Mouse (Mus musculus) embryo, embryonic 10.5 days (tissue): ENCODE results near the gene Trpv2.

ENCODE experiments used
- DNase-seq: peaks from one replicate; pipeline ENCODE4 v3.0.0-alpha.2; 2015; ENCODE audit warnings: low spot score

Gene Trpv2

DNA sequence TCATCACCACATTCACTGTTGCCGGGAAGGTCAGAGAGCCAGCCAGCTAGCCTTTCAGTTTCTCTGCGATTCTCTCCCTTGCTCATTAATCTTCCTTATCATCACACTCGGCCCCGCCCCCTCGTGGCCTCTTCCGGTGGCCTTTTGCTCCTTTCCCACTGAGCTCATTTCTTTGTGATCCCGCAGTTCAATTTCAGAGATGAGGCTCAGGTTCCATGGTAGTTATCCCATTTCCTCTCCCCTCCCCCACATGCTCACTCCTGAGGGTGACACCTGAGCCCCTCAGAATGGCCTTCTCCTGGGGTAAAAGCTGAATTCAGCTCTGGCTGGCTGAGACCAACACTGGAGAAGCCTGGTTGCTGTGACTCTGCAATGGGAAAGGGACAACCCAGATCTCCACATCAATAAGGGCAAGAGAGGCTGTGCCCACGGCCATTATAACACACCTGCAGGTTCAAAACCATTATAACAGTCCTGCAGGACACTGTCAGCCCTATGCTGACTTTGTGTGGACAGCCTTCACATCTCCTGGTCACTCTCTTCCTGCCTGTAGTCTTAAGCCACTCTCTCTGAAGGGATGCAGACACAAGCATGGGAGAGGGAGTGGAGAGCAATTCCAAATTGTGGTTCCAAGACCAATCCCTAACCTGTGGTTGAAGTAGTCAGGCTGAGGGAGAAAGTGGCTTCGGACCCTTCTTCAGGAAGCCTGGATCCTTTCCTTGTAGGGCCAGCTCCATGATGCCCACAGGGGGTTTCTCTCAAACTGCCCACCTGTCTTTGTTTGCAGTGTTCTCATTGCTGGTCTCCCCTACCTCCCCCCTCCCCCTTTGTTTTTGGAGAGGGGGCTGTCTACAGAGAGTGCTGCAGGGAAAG is 55.3 kb downstream of the Trpv2 start:
- peak; percentile 88 for DNase-seq

GRCm38 (mm10) chr11:62630225-62630821 is 56.0 kb downstream of the Trpv2 start:
- DNase-seq, result peak; percentile 40

GRCm38 (mm10) chr11:62631138-62631537 is 56.9 kb downstream of the Trpv2 start:
- peak; percentile 43 for DNase-seq

- DNase-seq, result no peak
Observed at GRCm38 (mm10) chr11:62635406-62635805, 61.1 kb downstream of the Trpv2 start.

DNA sequence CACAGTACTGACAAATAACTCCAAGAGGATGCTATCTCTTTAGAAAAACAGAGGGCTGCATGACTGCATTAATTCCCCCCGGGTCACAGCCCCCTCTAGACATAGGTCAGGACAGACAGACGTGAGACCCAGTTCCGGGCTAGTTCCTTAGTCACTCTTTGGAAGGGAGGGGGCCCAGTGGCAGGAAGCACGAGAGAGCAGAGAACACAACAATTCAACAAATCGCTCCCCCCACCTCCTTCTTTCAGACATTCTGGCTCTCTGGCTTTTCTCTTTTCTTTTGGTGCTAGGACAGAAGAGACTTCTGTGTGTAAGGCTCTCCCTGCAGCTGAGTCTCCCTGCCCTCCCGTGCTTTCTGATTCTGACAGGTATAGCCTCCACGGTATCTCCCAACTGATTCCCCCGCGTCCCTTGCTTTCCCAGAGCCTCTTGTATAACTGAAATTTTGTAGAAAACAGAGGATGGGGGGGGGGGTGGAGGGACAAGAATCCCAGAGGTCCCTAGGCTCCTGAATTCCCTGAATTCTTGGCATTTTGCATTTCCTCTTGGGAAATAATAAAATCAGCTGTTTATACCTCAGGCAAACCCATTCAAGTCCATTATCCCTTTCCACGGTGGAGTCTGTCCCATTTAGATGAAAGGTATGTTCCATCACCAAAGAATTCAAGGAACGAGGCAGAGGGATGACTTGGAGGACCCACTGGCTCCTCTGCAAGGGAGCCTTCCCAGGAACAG is 62.0 kb downstream of the Trpv2 start:
- DNase-seq, result no peak

GRCm38 (mm10) chr11:62636840-62637221 is 62.5 kb downstream of the Trpv2 start:
- DNase-seq, result no peak

DNA sequence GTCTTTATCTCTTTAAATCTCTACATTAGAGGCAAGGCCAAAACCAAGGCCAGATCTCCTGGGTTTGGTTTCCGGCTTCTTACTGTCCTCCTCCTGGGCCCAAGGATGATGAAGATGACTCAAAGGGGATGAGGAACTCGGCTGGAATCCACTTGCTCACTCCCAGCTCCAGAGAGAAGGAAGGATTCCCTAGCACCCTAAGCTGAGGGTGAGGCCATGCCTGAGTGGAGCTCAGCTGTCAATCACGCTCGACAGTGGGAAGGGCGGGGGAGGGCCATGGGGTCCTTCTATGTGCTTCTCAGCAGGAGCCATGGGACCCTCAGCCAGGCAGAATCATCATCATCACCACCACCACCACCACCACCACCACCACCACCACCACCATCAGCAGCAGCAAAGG is 63.1 kb downstream of the Trpv2 start:
- no peak for DNase-seq

- DNase-seq, result no peak
Observed at GRCm38 (mm10) chr11:62637806-62638205, 63.5 kb downstream of the Trpv2 start.

- no peak for DNase-seq
Observed at GRCm38 (mm10) chr11:62638402-62638801, 64.1 kb downstream of the Trpv2 start.

DNA sequence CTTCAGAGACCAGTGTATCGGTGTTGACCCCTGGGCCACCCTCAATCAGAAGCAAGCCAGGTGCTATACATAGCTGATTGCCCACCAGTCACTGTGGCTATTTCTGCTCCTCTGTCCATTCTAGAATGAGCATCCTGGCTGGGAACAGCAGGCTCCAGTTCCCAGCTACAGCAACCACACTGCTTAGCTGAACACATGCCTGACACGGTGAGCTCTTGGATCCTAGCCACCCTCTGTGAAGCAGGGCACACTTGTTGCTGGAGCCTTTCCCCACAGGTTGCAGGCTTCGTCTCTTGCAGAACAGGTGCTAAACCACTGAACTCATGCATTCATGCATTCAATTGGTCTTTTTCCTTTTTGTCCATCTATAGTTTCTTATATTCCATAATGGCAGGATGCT is 66.1 kb downstream of the Trpv2 start:
- no peak for DNase-seq

DNA sequence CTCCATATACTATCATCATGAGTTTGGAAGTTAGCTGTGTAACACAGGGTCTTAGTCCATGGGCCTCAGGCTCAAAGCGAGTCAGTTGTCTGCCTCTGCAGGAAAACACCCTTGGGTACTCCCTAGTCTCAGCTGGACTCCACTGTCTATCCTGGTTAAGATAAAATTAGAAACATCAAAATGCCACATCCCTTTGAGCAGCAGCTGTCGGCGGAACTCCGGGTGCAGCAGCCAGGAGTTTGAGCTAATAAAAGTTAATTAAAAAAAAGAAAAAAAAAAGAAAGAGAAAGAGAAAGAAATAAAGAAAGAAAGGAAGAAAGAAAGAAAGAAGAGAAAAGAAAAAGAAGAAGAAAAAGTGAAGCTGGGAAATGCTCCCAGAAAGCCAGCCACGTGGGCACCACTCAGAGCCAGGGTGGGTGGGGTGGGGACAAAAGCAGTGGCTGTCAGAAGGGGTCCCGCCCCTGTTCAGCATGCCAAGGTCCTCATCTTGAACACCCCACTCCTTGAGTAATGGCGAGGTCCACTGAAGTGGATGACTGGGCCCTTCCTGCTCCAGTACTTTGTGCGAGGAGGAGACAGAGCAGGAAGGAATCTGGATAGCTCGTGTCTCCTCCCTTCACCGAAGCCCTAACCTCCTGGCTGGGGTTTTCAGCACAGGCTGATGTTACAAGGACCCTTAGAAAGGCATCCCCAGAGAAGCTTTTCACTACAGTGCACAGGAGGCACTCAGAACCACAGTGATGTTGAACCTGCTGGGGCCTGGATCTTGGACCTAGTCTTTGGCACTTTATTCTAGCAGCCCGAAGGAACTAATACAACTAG is 67.9 kb downstream of the Trpv2 start:
- DNase-seq, result no peak

- no peak for DNase-seq
Observed at GRCm38 (mm10) chr11:62643011-62643631, 68.8 kb downstream of the Trpv2 start.

DNA sequence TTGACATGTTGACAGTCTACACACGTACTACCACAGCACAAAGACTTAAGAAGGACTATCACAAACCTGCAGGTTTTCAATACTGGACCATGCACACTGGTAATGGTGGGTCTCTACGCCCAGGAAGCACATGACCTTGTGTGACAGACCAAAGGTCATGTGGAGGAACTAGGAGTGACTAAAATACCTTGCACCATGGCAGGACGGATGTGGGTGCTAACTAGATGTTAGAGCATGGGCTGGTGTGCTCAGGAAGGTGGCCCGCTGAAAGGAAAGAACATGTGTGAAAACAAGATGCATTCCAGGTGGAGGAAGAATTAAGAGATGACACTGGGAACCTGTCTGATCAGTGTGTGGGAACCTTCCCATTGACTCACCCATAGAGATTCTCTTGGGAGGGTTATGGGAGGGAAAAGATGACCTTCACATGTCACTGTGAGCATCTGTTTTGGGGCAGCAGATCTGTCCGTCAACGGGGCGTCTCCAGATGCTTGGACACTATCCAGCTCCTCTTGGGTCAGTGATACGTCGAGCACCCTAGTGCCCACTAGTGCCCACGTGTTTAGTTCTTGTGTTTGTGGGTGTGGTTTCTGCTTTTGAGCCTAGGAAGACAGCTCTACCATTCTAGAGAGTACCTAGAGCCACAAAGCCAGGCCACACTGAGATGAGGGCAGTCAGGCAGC is 69.5 kb downstream of the Trpv2 start:
- DNase-seq, result no peak

- DNase-seq, result no peak
Observed at GRCm38 (mm10) chr11:62644602-62645336, 70.5 kb downstream of the Trpv2 start.

DNA sequence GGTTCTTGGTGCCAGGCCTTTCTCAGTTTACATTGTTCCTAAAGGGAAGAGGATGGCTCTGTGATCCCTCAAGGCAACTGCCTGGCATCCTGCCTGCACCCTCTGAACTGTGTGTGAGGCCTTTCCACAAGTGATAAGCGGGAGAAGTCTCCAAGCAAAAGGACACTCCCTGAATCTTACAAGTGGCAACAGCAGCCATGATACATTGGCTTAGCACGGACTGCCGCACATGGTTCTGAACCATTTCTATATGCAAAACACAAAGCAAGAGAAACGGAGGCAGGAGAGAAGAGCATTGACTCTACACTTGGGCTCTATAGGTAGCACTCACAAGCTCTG is 71.0 kb downstream of the Trpv2 start:
- no peak for DNase-seq

DNA sequence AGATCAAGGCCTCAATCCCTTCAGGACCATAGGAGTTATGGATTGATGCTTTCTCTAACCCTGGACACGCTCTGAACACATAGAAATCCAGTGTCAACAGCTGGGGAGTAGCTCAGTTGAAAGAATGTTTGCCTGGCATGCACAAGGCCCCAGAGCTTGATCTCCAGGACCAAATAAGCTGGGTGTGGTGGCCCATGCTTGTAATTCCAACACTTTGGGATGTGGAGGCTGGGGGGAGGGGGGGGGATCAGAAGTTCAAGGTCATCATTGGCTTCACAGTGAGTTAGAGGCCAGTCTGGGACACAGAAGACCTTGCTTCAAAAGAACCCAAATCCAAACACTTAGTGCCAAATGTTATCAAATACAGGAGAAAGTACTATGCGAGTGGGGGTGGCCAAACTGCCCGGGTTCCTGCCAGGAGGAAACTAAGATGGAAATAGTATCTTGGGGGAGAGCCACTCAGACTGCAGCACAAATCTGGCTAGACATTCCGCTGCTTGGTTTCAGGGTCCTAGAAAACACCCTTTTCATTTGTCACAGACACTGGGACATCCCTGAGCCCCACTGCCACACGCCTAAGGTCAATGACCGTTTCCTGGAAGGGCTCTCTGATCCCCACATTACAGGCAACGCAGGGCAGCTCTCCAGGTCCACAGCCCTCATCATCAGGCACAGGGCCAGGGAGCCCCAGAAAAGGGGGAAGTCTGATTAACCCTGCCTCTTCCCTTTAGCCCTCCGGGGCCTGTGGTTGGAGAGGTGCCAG is 71.6 kb downstream of the Trpv2 start:
- DNase-seq, result no peak

DNA sequence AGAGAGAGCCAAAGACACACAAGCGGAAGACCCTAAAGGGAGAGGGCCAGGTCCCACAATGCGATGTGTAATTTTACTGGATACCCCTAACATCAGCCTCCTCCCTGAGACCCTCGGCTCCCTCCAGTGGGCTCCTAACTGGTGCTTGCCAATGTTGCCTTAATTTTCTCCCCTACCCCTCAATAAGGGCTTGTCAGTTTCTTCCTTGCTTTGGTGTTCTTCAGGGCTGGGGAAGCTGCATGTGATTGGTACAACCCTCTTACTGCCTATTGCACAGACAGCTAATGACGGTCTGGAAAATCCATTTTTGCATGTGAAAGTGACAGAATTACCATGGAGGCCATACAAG is 72.2 kb downstream of the Trpv2 start:
- DNase-seq, result no peak

DNA sequence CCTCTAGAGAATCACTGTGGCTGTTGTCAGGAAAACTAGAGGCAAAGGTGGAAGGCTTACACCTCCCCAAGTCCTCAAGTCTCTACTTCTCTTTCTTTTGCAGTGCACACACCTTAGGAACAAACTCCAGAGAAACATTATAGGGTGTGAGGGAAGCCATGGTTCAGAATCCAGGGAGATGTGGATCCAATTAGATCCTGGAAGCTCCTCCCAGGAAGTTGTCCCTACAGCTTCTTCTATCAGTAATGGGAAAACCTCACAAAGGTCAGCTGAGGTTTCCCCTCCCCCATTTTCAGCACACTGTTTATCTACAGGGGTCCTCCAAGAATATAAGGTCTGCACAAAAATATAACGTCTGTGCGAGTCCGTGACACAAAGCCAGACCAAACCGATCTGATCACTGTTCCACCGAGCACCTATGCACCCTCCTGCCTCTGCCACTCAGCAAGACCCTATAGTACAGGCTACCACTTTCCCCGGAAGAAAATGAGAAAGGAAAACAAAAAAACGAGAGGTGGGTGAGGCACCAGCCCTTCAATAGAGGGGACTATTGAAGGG is 72.8 kb downstream of the Trpv2 start:
- no peak for DNase-seq
